Mouse (Mus musculus) kidney, postnatal 0 days (tissue): ENCODE results near the gene Uchl5. TPM values are rescaled to one million over a fixed set of nuclear protein-coding genes. Genes with fewer than 3 reads are reported as not detected.

Experiments
- ATAC-seq: fragments of 200-750 bp; cut with Nextera tagmentation; replicated peaks from 2 replicates; pipeline ENCODE4 v1.8.0; 2017; ENCODE audit warnings: low read depth, moderate number of reproducible peaks, moderate TSS enrichment, moderate library complexity; ENCODE audit not compliant: low FRiP score
- DNase-seq: peaks from one replicate; pipeline ENCODE4 v3.0.0-alpha.2; 2016; ENCODE audit warnings: low spot score
- H3K27ac ChIP-seq: fragments of 300-500 bp; sonication (generic); 2 replicates; pipeline ENCODE4 v1.5.1; 2014; ENCODE audit warnings: mild to moderate bottlenecking
- H3K27me3 ChIP-seq: fragments of 300-500 bp; sonication (generic); 2 replicates; pipeline ENCODE4 v1.6.1; 2014; ENCODE audit warnings: low read length, mixed read lengths; ENCODE audit not compliant: insufficient read depth
- H3K36me3 ChIP-seq: fragments of 300-500 bp; sonication (generic); 2 replicates; pipeline ENCODE4 v1.6.1; 2014; ENCODE audit warnings: low read length, mixed read lengths; ENCODE audit not compliant: insufficient read depth
- H3K4me1 ChIP-seq: fragments of 300-500 bp; sonication (generic); replicated peaks from 2 replicates; pipeline ENCODE4 v1.6.1; 2014; ENCODE audit warnings: antibody characterized with exemption, low read length, mixed read lengths; ENCODE audit not compliant: insufficient read depth
- H3K4me2 ChIP-seq: fragments of 300-500 bp; sonication (generic); 2 replicates; pipeline ENCODE4 v1.6.1; 2014; ENCODE audit warnings: mild to moderate bottlenecking, low read length, moderate library complexity, mixed read lengths
- H3K4me3 ChIP-seq: fragments of 300-500 bp; sonication (generic); replicated peaks from 2 replicates; pipeline ENCODE4 v1.5.1; 2014; ENCODE audit warnings: low read depth, low read length
- H3K9ac ChIP-seq: fragments of 300-500 bp; sonication (generic); 2 replicates; pipeline ENCODE4 v1.6.1; 2014; ENCODE audit warnings: low read depth, low read length
- H3K9me3 ChIP-seq: fragments of 300-500 bp; sonication (generic); replicated peaks from 2 replicates; pipeline ENCODE4 v1.6.1; 2016; ENCODE audit warnings: low read length, inconsistent platforms, mixed read lengths
- CTCF ChIP-seq: IDR thresholded peaks from 2 replicates; pipeline ENCODE4 v1.5.1; 2016; ENCODE audit warnings: antibody characterized with exemption, low read depth, mild to moderate bottlenecking, moderate library complexity
- WGBS: fragments of 180-500 bp; shearing (Covaris S2); extraction: QIAGEN DNeasy Blood & Tissue Kit; methylation state at CpG from one replicate; pipeline ENCODE4 v1.1.7; 2014; 5-methylcytosine and 5-hydroxymethylcytosine counted together
- polyA plus RNA-seq: library from polyadenylated mRNA; unstranded; fragments of >200 nt; fragmentation: Nextera tagmentation; extraction: Ambion mirVana; gene quantifications from 2 replicates; pipeline ENCODE4 v1.2.1, GENCODE M21; 2015

The Uchl5 gene
- polyA plus RNA-seq, 1 experiment from 2014 or later = 71.6 TPM

GRCm38 (mm10) chr1:143852779-143853358 lies 75.8 kb downstream of the Uchl5 start:
- no peaks in the 10 kb centered on the region for H3K4me1 ChIP-seq
- 71% methylated on average over 2 of the region's 2 CpGs for WGBS
- no peak for TF ChIP-seq CTCF
- no peaks in the 10 kb centered on the region for H3K36me3 ChIP-seq
- DNase-seq (no peak), ATAC-seq (no peak)
- peak overlapping the region; percentile 21; the same call in 1 of the 2 replicates for H3K27ac ChIP-seq
- H3K4me2 ChIP-seq = no peak overlapping the region
- no peak overlapping the region for H3K9ac ChIP-seq
- no peaks in the 10 kb centered on the region for H3K27me3 ChIP-seq
- no peaks in the 10 kb centered on the region for H3K9me3 ChIP-seq
- no peak overlapping the region for H3K4me3 ChIP-seq

DNA sequence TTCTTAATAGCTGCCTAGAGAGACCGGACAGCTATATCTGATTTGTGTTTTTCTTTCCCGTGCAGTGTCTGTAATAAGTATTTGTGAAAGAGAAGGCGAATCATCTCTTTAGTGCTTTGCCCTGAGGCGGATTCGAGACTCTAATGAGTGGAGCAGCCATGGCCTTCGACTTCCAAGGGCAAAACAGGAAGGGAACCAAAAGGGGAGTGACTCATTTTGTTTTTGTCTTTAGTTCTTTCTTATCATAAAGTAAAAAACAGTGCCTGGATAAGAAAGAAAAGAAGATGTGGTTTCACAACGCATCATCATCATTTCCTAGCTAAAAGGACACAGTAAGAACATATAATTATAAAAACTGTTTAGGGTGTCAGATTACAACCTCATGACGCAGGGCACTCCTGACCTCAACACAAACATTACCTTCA lies 76.6 kb downstream of the Uchl5 start:
- Histone ChIP-seq H3K4me3 (no peak overlapping the region), H3K27ac (no peak overlapping the region), H3K4me1 (no peaks in the 10 kb centered on the region), H3K9ac (no peak overlapping the region), H3K36me3 (no peaks in the 10 kb centered on the region), H3K9me3 (no peaks in the 10 kb centered on the region), H3K27me3 (no peaks in the 10 kb centered on the region), H3K4me2 (no peak overlapping the region)
- no peak for TF ChIP-seq CTCF
- 48% methylated on average over 8 of the region's 8 CpGs for WGBS
- DNase-seq = no peak
- no peak for ATAC-seq

- Histone ChIP-seq H3K9me3 (no peaks in the 10 kb centered on the region), H3K36me3 (no peaks in the 10 kb centered on the region), H3K4me3 (no peak overlapping the region), H3K4me1 (no peaks in the 10 kb centered on the region), H3K27ac (no peak overlapping the region), H3K27me3 (no peaks in the 10 kb centered on the region), H3K4me2 (no peak overlapping the region), H3K9ac (no peak overlapping the region)
- DNase-seq = no peak
- no peak for ATAC-seq
- TF ChIP-seq CTCF = no peak
- WGBS = 67% methylated on average over 5 of the region's 5 CpGs
Observed at GRCm38 (mm10) chr1:143855706-143856105, 78.6 kb downstream of the Uchl5 start.

Other genes with a start within 250 kb of the Uchl5 start
- gene B3galt2, start 136.6 kb upstream of the Uchl5 start, polyA plus RNA-seq = 0.22 and 0.28 TPM in 2 replicates
- gene Cdc73, start 74.4 kb upstream of the Uchl5 start, polyA plus RNA-seq = 20.4 TPM in 2 replicates
- gene Glrx2, start 60.9 kb upstream of the Uchl5 start, polyA plus RNA-seq = 113 and 121 TPM in 2 replicates
- 12.4 and 14.1 TPM in 2 replicates for gene Trove2, start 204 bp upstream of the Uchl5 start, polyA plus RNA-seq
- 37.4 and 40.6 TPM in 2 replicates for gene Rgs2, start 226.9 kb downstream of the Uchl5 start, polyA plus RNA-seq